Mouse (Mus musculus): ENCODE results near the gene Gm4353. TPM values are rescaled to one million over a fixed set of nuclear protein-coding genes. Genes with fewer than 3 reads are reported as not detected.

Gm4353 gene
- polyA plus RNA-seq, 1 experiment from 2014 or later: 0.66 TPM

DNA sequence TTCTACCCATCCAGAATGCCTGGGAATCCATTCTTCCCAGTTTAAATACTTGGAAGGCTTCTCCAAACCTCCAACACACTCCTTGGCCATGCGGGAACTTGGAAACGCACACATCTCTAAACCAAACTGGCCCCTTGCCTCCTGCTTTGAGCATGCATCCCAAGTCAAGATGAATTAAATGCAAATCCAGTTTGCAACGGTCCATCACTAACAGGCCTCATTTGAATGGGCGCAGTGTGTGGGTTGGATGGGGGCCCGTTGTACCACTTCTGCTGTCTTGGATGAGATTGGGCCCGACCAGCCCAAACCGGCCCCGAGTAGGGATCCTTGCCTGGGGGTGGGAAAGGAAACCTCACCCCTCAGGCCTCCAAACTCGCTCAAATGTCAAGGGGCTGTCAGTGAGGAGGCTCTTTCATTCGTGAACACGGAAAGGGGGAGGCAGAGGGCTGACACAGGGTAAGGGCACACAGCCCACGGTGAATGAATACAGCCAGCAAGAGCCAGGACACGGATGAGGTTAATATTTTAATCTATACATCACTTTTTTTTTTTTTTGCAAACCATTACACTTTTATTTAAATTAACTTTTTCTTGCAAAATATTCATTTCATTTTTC, 38.7 kb upstream of the Gm4353 start:
- no peak overlapping the region for H3K9ac ChIP-seq (ENCODE audit: low read length)
- H3K4me3 ChIP-seq (ENCODE audit: low read depth, low read length): no peak overlapping the region
- ATAC-seq (ENCODE audit: low FRiP score): peak; percentile 81
- 22% methylated on average over 13 of the region's 13 CpGs for WGBS
- H3K9me3 ChIP-seq (ENCODE audit: control insufficient read depth, low read length): peaks cover 3% of the 10 kb centered on the region
- H3K36me3 ChIP-seq (ENCODE audit: control insufficient read depth, insufficient read depth, low read length): peaks cover under 1% of the 10 kb centered on the region; the same call in 1 of the 2 replicates
- no peaks in the 10 kb centered on the region for H3K27me3 ChIP-seq (ENCODE audit: control insufficient read depth, insufficient read depth, low read length)
- peak overlapping the region; percentile 22; the same call in 1 of the 2 replicates for H3K27ac ChIP-seq (ENCODE audit: low read depth, low read length)
- peak; percentile 91 for DNase-seq (ENCODE audit: low spot score, missing footprints)
- H3K4me1 ChIP-seq (ENCODE audit: control insufficient read depth, insufficient read depth, low read length): peaks cover 29% of the 10 kb centered on the region
- no peak overlapping the region for H3K4me2 ChIP-seq

DNA sequence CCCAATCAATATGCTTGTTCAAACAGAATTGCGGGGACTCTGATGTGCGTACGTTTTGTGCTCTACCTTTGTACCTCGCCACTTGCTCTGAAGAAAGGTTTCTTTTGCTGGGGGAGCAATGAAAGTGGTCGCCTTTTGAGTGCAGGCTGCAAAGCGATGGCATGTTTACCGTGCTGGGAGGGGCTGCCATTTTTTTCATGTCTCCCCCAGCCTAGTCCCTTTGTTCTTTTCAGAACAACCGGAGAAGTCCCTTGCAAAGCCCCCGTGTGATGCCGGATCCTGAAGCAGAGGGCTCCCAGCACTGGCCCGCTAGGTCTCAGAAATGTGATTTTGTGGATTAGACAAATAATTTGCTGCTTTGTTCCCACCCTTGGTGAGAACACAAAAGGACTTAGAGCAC, 36.8 kb upstream of the Gm4353 start:
- Histone ChIP-seq H3K4me1 (ENCODE audit: control insufficient read depth, insufficient read depth, low read length) (peaks cover 29% of the 10 kb centered on the region), H3K4me3 (ENCODE audit: low read depth, low read length) (no peak overlapping the region), H3K4me2 (no peak overlapping the region), H3K9ac (ENCODE audit: low read length) (peak overlapping the region; percentile 50), H3K27ac (ENCODE audit: low read depth, low read length) (peak overlapping the region; percentile 60), H3K27me3 (ENCODE audit: control insufficient read depth, insufficient read depth, low read length) (no peaks in the 10 kb centered on the region), H3K9me3 (ENCODE audit: control insufficient read depth, low read length) (peaks cover 3% of the 10 kb centered on the region), H3K36me3 (ENCODE audit: control insufficient read depth, insufficient read depth, low read length) (no peaks in the 10 kb centered on the region)
- 17% methylated on average over 11 of the region's 11 CpGs for WGBS
- peak; percentile 14; the same call in 1 of the 2 replicates for ATAC-seq (ENCODE audit: low FRiP score)
- DNase-seq (ENCODE audit: low spot score, missing footprints): peak; percentile 86

DNA sequence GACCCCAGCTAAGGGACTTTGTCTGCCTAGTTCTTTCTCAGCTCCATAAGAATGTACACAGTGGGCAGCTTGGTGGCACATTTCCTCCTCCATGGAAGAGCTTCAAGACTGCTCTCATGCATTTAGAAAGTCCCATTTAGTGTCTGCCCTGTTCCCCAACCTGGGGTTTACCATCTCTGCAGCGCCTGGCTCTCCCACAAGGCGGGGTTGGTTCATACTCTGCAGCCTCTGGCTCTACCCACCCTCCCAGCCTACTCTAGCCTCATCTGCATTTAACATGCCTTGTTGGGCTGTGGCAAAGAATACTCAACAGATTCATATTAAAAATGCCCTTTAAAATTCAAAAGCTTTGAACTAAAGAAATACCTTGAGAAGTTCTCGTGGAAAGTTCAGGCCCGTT, 36.3 kb upstream of the Gm4353 start:
- Histone ChIP-seq H3K9me3 (ENCODE audit: control insufficient read depth, low read length) (peaks cover 3% of the 10 kb centered on the region), H3K27me3 (ENCODE audit: control insufficient read depth, insufficient read depth, low read length) (no peaks in the 10 kb centered on the region), H3K36me3 (ENCODE audit: control insufficient read depth, insufficient read depth, low read length) (no peaks in the 10 kb centered on the region), H3K4me1 (ENCODE audit: control insufficient read depth, insufficient read depth, low read length) (peaks cover 29% of the 10 kb centered on the region), H3K9ac (ENCODE audit: low read length) (no peak overlapping the region; the same call in 1 of the 2 replicates), H3K4me3 (ENCODE audit: low read depth, low read length) (no peak overlapping the region), H3K27ac (ENCODE audit: low read depth, low read length) (no peak overlapping the region), H3K4me2 (no peak overlapping the region)
- WGBS: 60% methylated on average over 4 of the region's 4 CpGs
- no peak for ATAC-seq (ENCODE audit: low FRiP score)
- DNase-seq (ENCODE audit: low spot score, missing footprints): peak; percentile 89

DNA sequence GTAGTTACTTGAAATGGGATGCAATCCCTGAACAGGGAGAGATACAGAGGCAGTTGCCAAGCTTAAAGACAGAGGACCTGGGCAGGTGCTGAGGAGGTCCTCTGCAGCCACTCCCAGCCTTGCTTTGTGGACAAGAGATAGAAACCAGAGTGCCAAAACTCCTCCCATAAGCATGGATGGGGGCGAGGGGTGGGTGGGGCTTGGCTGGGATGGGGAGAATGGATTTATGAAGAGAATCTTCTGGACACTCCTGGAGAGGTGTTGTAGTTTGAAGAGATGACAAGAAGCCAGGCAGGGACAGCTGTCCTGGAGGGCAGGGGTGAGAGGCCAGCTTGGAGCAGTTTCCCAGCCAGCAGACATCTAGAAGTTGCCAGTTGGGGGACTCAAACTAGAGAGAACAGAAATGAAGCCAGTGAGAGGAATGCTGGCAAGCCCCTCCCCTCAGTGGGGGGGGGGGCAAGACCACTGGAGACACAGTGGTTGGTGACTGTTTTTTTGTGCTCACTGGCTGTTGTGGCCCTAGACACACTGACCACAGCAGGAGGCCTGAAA, 34.9 kb upstream of the Gm4353 start:
- 84% methylated on average over 1 of the region's 1 CpGs for WGBS

DNA sequence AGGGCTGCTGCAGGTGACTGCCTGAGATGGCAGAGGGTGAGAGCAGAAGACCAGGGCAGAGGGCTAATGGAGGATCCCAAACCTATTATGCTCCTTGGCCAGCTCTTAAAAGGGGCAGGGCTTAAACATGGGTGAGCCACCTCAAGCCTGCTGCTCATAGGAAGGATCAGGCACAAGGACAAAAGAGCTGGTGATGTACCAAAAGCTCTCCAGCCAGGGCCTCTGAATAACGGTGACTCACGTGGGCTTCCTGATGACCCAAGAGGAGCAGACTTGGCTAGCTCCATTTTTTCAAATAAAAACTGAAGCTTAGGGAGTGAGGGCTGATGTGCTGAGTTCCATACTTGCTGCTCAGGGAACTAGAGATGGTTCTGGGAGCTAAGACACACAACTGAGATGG, 31.6 kb upstream of the Gm4353 start:
- Histone ChIP-seq H3K4me3 (ENCODE audit: low read depth, low read length) (no peak overlapping the region), H3K4me1 (ENCODE audit: control insufficient read depth, insufficient read depth, low read length) (peaks cover 5% of the 10 kb centered on the region), H3K27me3 (ENCODE audit: control insufficient read depth, insufficient read depth, low read length) (no peaks in the 10 kb centered on the region), H3K9ac (ENCODE audit: low read length) (no peak overlapping the region), H3K4me2 (no peak overlapping the region), H3K27ac (ENCODE audit: low read depth, low read length) (no peak overlapping the region), H3K36me3 (ENCODE audit: control insufficient read depth, insufficient read depth, low read length) (no peaks in the 10 kb centered on the region), H3K9me3 (ENCODE audit: control insufficient read depth, low read length) (peaks cover 3% of the 10 kb centered on the region)
- DNase-seq (ENCODE audit: low spot score, missing footprints) (no peak), ATAC-seq (ENCODE audit: low FRiP score) (no peak)
- 85% methylated on average over 2 of the region's 2 CpGs for WGBS

More for the DNA sequence above, 34.9 kb upstream of the Gm4353 start:
- ATAC-seq (ENCODE audit: low FRiP score) (no peak), DNase-seq (ENCODE audit: low spot score, missing footprints) (no peak)
- H3K27ac ChIP-seq (ENCODE audit: low read depth, low read length): no peak overlapping the region
- H3K27me3 ChIP-seq (ENCODE audit: control insufficient read depth, insufficient read depth, low read length): no peaks in the 10 kb centered on the region
- peaks cover 3% of the 10 kb centered on the region for H3K9me3 ChIP-seq (ENCODE audit: control insufficient read depth, low read length)
- no peak overlapping the region for H3K9ac ChIP-seq (ENCODE audit: low read length)
- peaks cover 29% of the 10 kb centered on the region for H3K4me1 ChIP-seq (ENCODE audit: control insufficient read depth, insufficient read depth, low read length)
- no peak overlapping the region for H3K4me2 ChIP-seq
- no peaks in the 10 kb centered on the region for H3K36me3 ChIP-seq (ENCODE audit: control insufficient read depth, insufficient read depth, low read length)
- H3K4me3 ChIP-seq (ENCODE audit: low read depth, low read length): no peak overlapping the region

DNA sequence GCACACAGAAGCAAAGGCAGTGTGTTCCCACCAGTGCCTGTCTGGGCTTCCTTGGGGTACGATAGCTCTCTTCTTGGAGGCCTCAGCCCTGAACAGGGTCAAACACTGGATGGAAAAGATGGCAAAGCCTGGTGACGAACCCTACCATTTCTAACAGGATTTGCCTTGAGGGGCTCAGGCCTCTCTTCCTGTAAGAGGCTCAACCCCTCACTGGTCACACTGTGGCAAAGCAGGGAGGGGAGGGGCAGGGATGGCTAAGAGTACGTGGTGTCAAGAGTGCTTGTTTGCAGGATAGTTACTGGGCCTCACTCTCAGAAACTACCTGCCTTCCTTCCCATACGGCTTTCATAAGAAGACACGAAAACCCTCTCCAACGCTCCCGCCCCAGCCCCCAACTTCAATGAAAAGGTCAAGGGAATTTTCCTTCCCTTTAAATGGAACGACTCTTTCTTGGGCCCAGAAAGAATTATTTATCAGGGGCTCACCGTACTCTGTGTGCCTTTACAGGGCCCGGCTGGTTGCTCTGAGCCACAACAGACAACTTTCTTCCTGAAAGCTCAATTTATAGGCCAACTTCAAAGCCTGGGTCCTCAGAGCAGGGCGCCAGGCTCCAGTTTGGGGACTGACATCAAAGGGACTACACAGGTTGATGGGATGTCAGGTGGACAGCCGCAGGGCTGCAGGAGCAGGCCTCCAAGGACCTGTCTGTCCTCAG, 30.9 kb upstream of the Gm4353 start:
- no peaks in the 10 kb centered on the region for H3K36me3 ChIP-seq (ENCODE audit: control insufficient read depth, insufficient read depth, low read length)
- no peaks in the 10 kb centered on the region; the same call in 1 of the 2 replicates for H3K4me1 ChIP-seq (ENCODE audit: control insufficient read depth, insufficient read depth, low read length)
- WGBS: 72% methylated on average over 12 of the region's 12 CpGs
- no peak overlapping the region for H3K4me2 ChIP-seq
- no peak overlapping the region for H3K4me3 ChIP-seq (ENCODE audit: low read depth, low read length)
- DNase-seq (ENCODE audit: low spot score, missing footprints): no peak
- H3K9ac ChIP-seq (ENCODE audit: low read length): no peak overlapping the region
- H3K9me3 ChIP-seq (ENCODE audit: control insufficient read depth, low read length): peaks cover 3% of the 10 kb centered on the region
- no peak for ATAC-seq (ENCODE audit: low FRiP score)
- no peak overlapping the region for H3K27ac ChIP-seq (ENCODE audit: low read depth, low read length)
- no peaks in the 10 kb centered on the region for H3K27me3 ChIP-seq (ENCODE audit: control insufficient read depth, insufficient read depth, low read length)

DNA sequence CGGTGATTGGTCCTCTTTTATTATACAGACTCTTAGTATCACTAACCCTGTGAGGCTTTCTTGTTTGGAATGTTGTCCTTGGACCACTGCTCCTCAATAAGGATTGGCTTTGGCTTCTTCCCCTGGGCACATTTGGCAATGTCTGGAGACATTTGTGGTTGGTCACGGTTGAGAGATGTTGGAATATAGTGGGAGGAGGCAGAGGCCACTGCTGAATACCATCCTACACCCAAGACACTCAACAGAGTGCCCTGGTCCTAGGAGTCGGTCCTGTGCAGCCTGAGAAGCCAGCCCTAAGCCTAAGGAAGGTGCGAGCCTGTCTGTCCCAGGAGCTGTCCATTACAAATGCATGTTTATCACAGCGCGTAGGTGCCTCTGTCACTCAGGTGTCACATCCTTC, 27.1 kb upstream of the Gm4353 start:
- no peak overlapping the region for H3K27ac ChIP-seq (ENCODE audit: low read depth, low read length)
- H3K36me3 ChIP-seq (ENCODE audit: control insufficient read depth, insufficient read depth, low read length): 0 out of 2 replicates have a peak, but pooled peaks cover 2% of the 10 kb centered on the region
- H3K4me2 ChIP-seq: no peak overlapping the region
- H3K9ac ChIP-seq (ENCODE audit: low read length): no peak overlapping the region
- H3K4me1 ChIP-seq (ENCODE audit: control insufficient read depth, insufficient read depth, low read length): no peaks in the 10 kb centered on the region
- WGBS: 81% methylated on average over 6 of the region's 6 CpGs
- ATAC-seq (ENCODE audit: low FRiP score): no peak
- DNase-seq (ENCODE audit: low spot score, missing footprints): no peak
- H3K27me3 ChIP-seq (ENCODE audit: control insufficient read depth, insufficient read depth, low read length): no peaks in the 10 kb centered on the region
- H3K4me3 ChIP-seq (ENCODE audit: low read depth, low read length): no peak overlapping the region
- no peaks in the 10 kb centered on the region for H3K9me3 ChIP-seq (ENCODE audit: control insufficient read depth, low read length)

DNA sequence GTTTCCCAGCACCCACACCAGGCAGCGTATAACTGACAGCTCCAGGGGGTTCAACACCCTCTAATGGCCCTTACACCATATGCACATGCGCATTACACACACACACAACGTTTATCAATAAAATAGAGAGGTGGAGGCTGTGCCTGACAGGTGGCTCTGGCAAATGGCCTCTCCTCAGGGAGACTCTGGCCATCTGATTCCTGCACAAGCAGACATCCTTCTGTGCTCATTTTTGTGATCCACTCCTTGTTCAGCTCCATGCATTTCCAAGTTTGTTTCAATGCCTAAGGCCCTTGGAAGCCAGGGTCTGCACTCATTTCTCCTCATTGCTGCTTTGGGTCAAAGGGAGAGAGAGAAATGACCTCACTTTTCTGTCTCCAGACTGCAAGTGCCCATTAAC, 26.2 kb upstream of the Gm4353 start:
- H3K9ac ChIP-seq (ENCODE audit: low read length): no peak overlapping the region
- H3K27ac ChIP-seq (ENCODE audit: low read depth, low read length): no peak overlapping the region
- no peaks in the 10 kb centered on the region for H3K9me3 ChIP-seq (ENCODE audit: control insufficient read depth, low read length)
- ATAC-seq (ENCODE audit: low FRiP score): no peak
- peaks cover 7% of the 10 kb centered on the region for H3K36me3 ChIP-seq (ENCODE audit: control insufficient read depth, insufficient read depth, low read length)
- WGBS: 80% methylated on average over 3 of the region's 3 CpGs
- no peak overlapping the region for H3K4me3 ChIP-seq (ENCODE audit: low read depth, low read length)
- DNase-seq (ENCODE audit: low spot score, missing footprints): no peak
- no peaks in the 10 kb centered on the region for H3K4me1 ChIP-seq (ENCODE audit: control insufficient read depth, insufficient read depth, low read length)
- H3K4me2 ChIP-seq: no peak overlapping the region
- no peaks in the 10 kb centered on the region for H3K27me3 ChIP-seq (ENCODE audit: control insufficient read depth, insufficient read depth, low read length)

DNA sequence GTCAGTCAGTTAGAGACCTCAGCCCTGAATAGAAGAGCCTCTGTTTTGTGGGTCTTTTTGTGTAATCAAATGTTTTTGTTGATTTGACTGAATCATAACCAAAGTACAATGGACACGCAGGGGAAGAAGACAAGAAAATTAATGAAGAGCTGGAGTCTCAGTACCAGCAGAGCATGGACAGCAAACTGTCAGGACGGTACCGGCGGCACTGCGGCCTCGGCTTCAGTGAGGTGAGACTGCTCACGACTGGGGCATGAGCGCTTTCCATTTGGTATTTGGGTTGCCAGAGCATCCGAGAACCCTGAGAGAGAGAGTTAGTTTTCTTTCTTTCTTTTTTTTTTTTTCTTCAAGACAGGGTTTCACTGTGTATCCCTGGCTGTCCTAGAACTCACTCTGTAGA, 18.7 kb upstream of the Gm4353 start:
- Histone ChIP-seq H3K9me3 (ENCODE audit: control insufficient read depth, low read length) (no peaks in the 10 kb centered on the region), H3K4me3 (ENCODE audit: low read depth, low read length) (no peak overlapping the region), H3K27me3 (ENCODE audit: control insufficient read depth, insufficient read depth, low read length) (no peaks in the 10 kb centered on the region), H3K4me2 (no peak overlapping the region), H3K36me3 (ENCODE audit: control insufficient read depth, insufficient read depth, low read length) (peaks cover 19% of the 10 kb centered on the region), H3K4me1 (ENCODE audit: control insufficient read depth, insufficient read depth, low read length) (no peaks in the 10 kb centered on the region), H3K27ac (ENCODE audit: low read depth, low read length) (no peak overlapping the region), H3K9ac (ENCODE audit: low read length) (no peak overlapping the region)
- WGBS: 96% methylated on average over 9 of the region's 9 CpGs
- ATAC-seq (ENCODE audit: low FRiP score) (no peak), DNase-seq (ENCODE audit: low spot score, missing footprints) (no peak)
